Mouse (Mus musculus): ENCODE measurements at regions not wholly inside any gene's neighbourhood (a gene's known extent, or its start where the extent isn't known, plus 50 kb on each side); places are given as distances from the start of the nearest gene placed in this dataset.
A peak's percentile ranks its signal among the peaks of the same experiment; 100 is the strongest.

DNA sequence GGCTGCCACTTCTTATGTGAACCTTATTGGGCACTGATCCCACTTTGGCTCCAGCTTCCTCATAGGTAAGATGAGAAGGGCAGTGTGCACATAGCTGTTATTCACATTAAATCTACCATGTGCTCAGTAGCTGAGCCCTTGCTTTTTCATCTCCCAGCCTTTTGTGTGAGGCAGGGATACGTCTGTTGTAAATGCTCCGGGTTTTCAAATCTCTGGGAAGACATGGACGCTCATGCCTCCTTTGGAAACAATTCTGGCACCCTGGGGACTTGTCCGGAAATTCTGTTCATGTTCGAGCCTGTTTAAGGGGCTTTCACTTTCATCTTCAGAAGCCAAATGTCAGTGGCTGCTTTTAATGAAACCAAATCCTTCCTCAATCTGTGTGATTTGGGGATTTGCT lies 312.7 kb downstream of the Bcl11a start:
- peak; percentile 17 to 29 for DNase-seq (ENCODE audit: low spot score in 2 of 2)

DNA sequence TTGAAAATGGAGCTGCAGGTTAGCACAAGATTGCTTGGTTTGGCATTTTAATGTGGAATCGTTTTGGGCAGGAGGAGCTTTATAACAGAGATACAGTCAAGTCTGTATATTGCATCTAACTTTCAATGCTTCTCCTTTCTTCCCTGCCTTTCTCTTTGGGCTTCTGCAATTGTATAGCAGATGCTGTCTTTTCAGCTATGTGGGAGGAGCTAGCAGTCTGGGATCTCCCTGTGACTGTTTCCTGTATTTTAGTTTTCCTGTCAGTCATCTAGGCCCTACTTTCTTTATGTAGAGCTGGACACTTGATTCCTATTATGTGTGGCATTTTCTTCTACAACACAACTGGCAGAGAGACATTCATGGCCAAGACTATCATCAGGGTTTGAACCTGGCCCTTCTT lies 313.5 kb downstream of the Bcl11a start:
- DNase-seq (ENCODE audit: low spot score in 2 of 2) = no peak

GRCm38 (mm10) chr11:24395478-24395877 lies 317.6 kb downstream of the Bcl11a start:
- no peak for DNase-seq (ENCODE audit: low spot score in 2 of 2)

DNA sequence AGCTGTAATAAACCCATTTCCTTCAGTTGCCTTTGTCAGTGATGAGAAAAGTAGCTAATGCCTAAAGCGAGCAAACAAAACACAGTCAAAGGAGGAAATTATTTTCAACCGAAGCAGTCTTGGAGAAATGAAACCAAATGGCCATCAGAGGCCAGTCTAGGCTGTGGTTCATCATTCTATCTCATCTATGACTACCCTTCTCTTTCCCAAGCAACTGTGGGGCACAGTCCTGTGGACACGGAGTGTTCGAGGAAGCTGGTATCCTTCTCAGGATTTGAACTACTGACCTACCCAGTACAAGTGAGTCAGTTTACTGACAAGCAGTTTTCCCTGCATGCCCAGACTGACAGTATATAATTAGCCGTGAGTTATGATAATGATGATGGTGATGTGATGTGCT lies 319.1 kb downstream of the Bcl11a start:
- DNase-seq (ENCODE audit: low spot score in 2 of 2) = no peak

GRCm38 (mm10) chr11:24397710-24398109 lies 319.9 kb downstream of the Bcl11a start:
- no peak for DNase-seq (ENCODE audit: low spot score in 2 of 2)

GRCm38 (mm10) chr11:24401151-24401550 lies 323.3 kb downstream of the Bcl11a start:
- no peak for DNase-seq (ENCODE audit: low spot score in 2 of 2)

DNA sequence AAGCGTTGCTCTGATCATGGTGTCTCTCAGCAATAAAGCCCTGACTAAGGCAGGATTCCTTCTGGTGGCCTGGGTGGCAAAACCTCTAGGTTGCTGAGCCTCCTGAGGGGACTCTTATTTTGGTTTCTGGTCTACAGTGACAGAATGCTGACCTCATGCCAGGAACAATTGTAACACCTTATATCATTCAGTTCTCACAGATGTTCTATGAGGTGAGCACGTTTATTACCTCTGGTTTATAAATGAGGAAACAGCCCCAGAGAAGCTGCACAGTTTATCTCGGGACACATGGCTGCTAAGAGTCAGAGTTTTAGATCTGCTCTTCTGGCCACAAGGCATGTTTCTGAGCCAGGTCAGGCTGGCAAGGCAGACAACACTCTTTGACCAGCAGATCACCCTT lies 324.3 kb downstream of the Bcl11a start:
- DNase-seq (ENCODE audit: low spot score in 2 of 2) = no peak

- DNase-seq (ENCODE audit: low spot score in 2 of 2) = peak; percentile 9 to 13
These were observed 336.9 kb downstream of the Bcl11a start for GRCm38 (mm10) chr11:24414804-24415203.

DNA sequence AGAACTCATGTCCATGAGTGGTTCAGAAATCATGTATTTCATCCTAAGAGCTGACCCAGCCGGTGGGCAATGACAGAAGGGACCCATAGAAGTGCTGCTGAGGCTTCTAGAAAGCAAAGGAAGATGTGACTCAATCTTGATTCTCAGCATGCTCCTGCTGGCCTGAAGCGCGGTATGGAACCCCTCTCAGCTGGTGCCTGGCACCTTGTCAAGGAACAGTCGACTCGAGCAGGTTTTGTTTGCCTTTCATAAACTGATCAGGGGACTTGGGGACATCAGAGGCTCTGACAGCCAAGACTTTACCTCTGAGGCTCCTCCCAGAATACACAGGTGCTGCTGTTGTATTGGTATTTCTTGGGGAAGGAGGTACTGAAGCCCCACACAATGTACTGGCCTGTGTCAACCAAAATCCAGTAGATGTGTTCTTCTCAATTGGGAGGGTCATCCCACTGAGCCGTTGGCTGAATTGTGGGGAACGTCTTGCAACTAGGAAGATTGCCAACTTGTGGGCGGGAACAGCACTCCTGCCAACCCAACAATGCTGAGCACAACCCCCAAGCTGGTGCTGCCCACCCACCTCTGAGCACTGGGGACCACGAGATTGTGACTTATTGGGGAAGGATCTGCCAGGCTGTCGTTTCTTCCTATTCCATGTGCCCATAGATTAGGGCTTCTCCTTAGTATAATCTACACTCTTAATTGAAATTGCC lies 344.4 kb downstream of the Bcl11a start:
- DNase-seq (ENCODE audit: low spot score in 2 of 2) = no peak

DNA sequence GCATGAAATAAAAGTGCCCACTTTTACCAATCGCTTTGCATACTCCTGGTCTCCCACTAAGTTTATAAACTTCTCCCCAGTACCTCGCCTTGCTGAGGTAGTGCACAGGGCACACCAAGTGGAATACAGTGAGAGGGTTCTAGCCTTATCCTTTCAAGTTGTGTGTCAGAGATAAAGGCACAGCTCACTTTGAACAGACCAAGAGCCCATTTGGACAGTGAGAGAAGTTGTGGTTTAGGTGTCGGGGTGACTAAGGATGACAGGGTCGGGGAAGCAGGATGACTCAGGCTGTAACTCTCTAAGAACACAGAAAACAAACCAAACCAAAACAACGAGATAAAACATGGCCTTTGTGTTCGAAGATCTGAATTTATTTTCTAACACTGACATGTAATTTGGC lies 345.4 kb downstream of the Bcl11a start:
- no peak for DNase-seq (ENCODE audit: low spot score in 2 of 2)

DNA sequence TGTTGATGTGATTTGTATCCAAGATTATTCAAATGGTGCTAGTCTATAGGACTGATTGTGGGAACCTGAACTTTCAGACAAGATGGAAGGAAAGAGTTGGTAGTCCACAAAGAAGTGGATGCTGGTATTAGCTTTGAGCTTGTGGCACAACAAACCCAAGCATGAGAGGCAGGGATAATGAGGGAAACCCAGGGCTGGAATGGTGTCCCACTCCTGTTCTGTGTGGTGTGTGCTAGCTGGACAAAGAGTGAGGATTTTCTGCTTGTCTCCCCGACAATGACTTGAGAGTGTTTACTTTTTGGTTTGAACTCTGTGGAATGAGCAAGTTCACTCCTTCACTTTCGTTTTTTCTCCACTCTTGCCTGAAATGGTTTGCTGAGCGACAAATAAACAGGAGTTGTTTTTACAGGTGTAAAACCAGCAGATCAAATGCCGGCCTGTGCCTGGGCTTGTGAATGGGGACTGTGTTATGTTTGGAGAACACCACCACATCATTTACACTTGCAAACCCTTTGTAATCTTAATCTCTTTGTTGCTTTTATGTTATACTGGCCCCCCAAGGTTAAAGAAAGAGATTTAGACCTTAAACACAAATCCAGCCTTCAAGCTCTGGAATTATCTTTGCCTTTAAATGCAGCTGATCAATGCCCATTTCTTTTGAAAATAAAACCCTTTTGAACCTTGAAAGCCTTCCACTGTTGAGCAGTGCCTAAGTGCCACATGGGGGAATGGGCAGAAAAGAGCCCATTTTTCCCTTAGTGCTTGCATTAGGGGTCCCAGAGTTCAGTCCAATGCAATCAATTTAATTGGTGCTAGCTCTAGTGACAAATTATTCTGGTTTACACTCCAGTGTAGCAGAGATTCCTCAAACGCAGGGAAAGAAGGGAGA lies 349.4 kb downstream of the Bcl11a start:
- no peak for DNase-seq (ENCODE audit: low spot score in 2 of 2)

DNA sequence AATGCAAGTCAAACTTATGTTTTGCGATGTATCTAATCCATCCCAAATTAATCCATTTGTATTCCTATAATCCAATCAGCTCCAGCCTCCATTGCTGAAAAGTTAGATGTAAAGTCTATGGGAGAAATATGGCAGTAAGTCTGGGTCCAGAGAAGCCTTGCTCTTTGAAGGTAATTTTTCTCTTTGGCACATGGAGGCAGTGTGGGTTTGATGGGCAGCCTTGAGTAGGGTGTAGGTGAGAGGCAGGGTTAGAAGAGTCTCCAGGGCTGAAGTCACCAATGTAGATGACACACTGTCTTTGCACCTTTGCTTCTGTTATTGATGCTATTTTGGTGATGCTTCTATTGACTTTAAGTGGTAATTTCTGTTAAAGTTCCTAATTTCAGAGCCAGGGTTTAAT lies 370.8 kb downstream of the Bcl11a start:
- DNase-seq (ENCODE audit: low spot score in 2 of 2) = no peak

GRCm38 (mm10) chr11:24452267-24452666 lies 374.4 kb downstream of the Bcl11a start:
- DNase-seq (ENCODE audit: low spot score in 2 of 2) = no peak

- no peak for DNase-seq (ENCODE audit: low spot score in 2 of 2)
These were observed 386.8 kb downstream of the Bcl11a start for GRCm38 (mm10) chr11:24464642-24465041.

GRCm38 (mm10) chr11:24467458-24467857 lies 389.6 kb downstream of the Bcl11a start:
- DNase-seq (ENCODE audit: low spot score in 2 of 2) = no peak

GRCm38 (mm10) chr11:24470469-24470868 lies 392.6 kb downstream of the Bcl11a start:
- no peak for DNase-seq (ENCODE audit: low spot score in 2 of 2)

- no peak for DNase-seq (ENCODE audit: low spot score in 2 of 2)
These were observed 394.9 kb downstream of the Bcl11a start for GRCm38 (mm10) chr11:24472617-24473367.

GRCm38 (mm10) chr11:24473368-24474010 lies 395.6 kb downstream of the Bcl11a start:
- DNase-seq (ENCODE audit: low spot score in 2 of 2) = no peak

DNA sequence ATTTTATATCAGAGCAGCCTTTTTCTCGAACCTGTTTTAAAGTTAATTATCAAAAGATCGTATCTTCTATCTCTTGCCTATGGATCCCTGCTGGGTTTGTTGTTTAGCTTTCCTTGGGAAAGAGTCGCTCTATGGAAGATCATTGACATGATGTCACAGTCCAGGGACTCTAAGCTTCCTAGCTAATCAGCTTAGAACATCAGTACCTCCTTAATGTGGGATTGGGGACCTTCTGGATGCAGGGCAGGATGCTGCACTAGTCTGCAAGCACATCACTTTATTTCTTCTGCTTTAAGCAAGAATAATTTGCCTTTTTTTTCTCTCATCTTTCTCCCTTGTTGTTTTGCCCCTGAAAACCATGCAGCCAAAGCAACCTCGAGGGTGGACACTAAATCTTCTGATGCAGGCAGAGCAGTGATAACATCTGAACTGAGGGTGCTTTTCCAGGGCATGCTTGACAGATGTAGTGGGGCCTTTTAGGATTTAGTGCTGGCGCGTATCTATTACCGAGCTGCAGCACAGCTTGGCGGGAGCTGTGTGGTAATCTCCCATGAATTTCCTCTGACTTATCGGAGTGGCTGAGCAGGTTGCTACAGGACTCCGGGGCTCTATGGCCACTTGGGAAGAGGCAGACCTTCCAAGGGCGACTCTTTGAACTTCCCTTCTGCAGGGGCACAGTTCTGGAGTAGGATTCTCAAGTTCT lies 425.0 kb downstream of the Bcl11a start:
- no peak for DNase-seq (ENCODE audit: low spot score in 2 of 2)

- no peak for DNase-seq (ENCODE audit: low spot score in 2 of 2)
These were observed 437.7 kb downstream of the Bcl11a start for GRCm38 (mm10) chr11:24515568-24515967.

- no peak for DNase-seq (ENCODE audit: low spot score in 2 of 2)
These were observed 457.6 kb downstream of the Bcl11a start for GRCm38 (mm10) chr11:24535462-24535861.

Measured in spleen, postnatal 36 days (tissue).